In genomic region chr8:69826371-69826770, GRCm38 (mm10) we compare ENCODE assay signal across 20 mouse cellular contexts. TPM values are rescaled to one million over a fixed set of nuclear protein-coding genes. Genes with fewer than 3 reads are reported as not detected.
A peak's percentile ranks its signal among the peaks of the same experiment; 100 is the strongest.
DNase-seq lines count a peak whose midpoint lies in the region; TF ChIP-seq lines count a peak whose summit lies in the region.
"Had no signal": no experiment of that assay in that cellular context is flagged by ENCODE, and none has a peak within 500 bp of the region (broad histone marks: within the 10 kb centered on the region; RNA-seq: fewer than 3 reads in every experiment).

No protein-coding gene starts in this region.

- H3K4me3 ChIP-seq in E14TG2a.4 (replicated peaks; ENCODE audit: low read length) (peak overlapping the region; percentile 66), ES-Bruce4 (ENCODE audit: low read depth, low read length) (peak overlapping the region; percentile 4)
- H3K4me3 ChIP-seq: embryonic facial prominence, embryonic 12.5 days; forebrain, embryonic 13.5 days; heart, adult 2 months; heart, embryonic 15.5 days; hindbrain, embryonic 10.5 days had no signal

- H3K27me3 ChIP-seq in E14TG2a.4 (ENCODE audit: insufficient read depth, low read length) = peaks cover 13% of the 10 kb centered on the region
- no peaks in the 10 kb centered on the region for H3K27me3 ChIP-seq in ES-Bruce4 (ENCODE audit: control insufficient read depth, insufficient read depth, low read length, poor library complexity, severe bottlenecking)
- H3K27me3 ChIP-seq: embryonic facial prominence, embryonic 12.5 days; forebrain, embryonic 13.5 days; heart, embryonic 15.5 days; Patski had no signal

- DNase-seq in kidney, adult 18-20 months = peak; percentile 45
- no peak for DNase-seq in kidney, postnatal 10 days
- peak; percentile 57 to 68 for DNase-seq in kidney, postnatal 36 days
- DNase-seq in adrenal gland, adult 8-10 months = no peak
- DNase-seq: adrenal gland, adult 2 months; adrenal gland, postnatal 36 days; cerebellum, adult 2 months; cerebellum, postnatal 10 days; embryo, embryonic 11 days; forebrain, postnatal 0 days; gastrocnemius, postnatal 14 days; heart, adult 2 months had no signal

- no peaks in the 10 kb centered on the region for H3K9me3 ChIP-seq in E14TG2a.4 (ENCODE audit: low read length)
- no peaks in the 10 kb centered on the region for H3K9me3 ChIP-seq in ES-Bruce4 (replicated peaks; ENCODE audit: control insufficient read depth, insufficient read depth, low read length, poor library complexity, severe bottlenecking)
- H3K9me3 ChIP-seq: embryonic facial prominence, embryonic 12.5 days; forebrain, embryonic 13.5 days; heart, embryonic 15.5 days; hindbrain, embryonic 10.5 days had no signal

- H3K4me1 ChIP-seq in E14TG2a.4 (replicated peaks; ENCODE audit: low read depth, low read length) (peaks cover 46% of the 10 kb centered on the region), ES-Bruce4 (ENCODE audit: control insufficient read depth, insufficient read depth, low read length) (no peaks in the 10 kb centered on the region)

- TF ChIP-seq CTCF in E14TG2a.4 (conservative IDR thresholded peaks at IDR 0.05; ENCODE audit: low read length) (no peak), ES-Bruce4 (IDR thresholded peaks at IDR 0.05; ENCODE audit: low read depth, low read length) (no peak)

- no peak overlapping the region for H3K27ac ChIP-seq in ES-Bruce4 (ENCODE audit: insufficient read depth, low read length)
- H3K27ac ChIP-seq: embryonic facial prominence, embryonic 12.5 days; forebrain, embryonic 13.5 days; heart, adult 2 months; heart, embryonic 15.5 days; hindbrain, embryonic 10.5 days had no signal

- no peak for TF ChIP-seq EP300 in ES-Bruce4 (IDR thresholded peaks at IDR 0.05; ENCODE audit: insufficient read depth, low read depth, low read length)

- 0 out of 2 replicates have a peak overlapping the region, but pooled peaks have one; percentile 1 for H3K9ac ChIP-seq in ES-Bruce4 (ENCODE audit: low read depth, poor library complexity, severe bottlenecking)
- H3K9ac ChIP-seq: embryonic facial prominence, embryonic 12.5 days; forebrain, embryonic 13.5 days; forebrain, postnatal 0 days; heart, embryonic 15.5 days had no signal

- no peak for TF ChIP-seq POLR2A in ES-Bruce4 (IDR thresholded peaks at IDR 0.05; ENCODE audit: insufficient read depth, low read length)

- H3K36me3 ChIP-seq in E14TG2a.4 (ENCODE audit: insufficient read depth, low read length) = peaks cover 36% of the 10 kb centered on the region
- H3K36me3 ChIP-seq in ES-Bruce4 (ENCODE audit: control insufficient read depth, insufficient read depth, low read length, poor library complexity, severe bottlenecking) = no peaks in the 10 kb centered on the region
- H3K36me3 ChIP-seq: heart, embryonic 15.5 days had no signal

RNA-seq across cellular contexts. Expression of gene Lpar2, which starts 4.1 kb away (rescaled TPM):
- 10.1 and 10.8 TPM in 2 replicates for polyA plus RNA-seq in ES-Bruce4 (2011; ENCODE audit: insufficient read depth, insufficient read length, low read depth, missing spikeins)
- 1 to 10 TPM; 2.4 to 4.8 (median 3.6) TPM for total RNA-seq in adrenal gland, adult 8-10 months (2022)

RNA-seq across cellular contexts. Expression of gene Pbx4, which starts 5.9 kb away (rescaled TPM):
- 22.4 and 26.7 TPM in 2 replicates for polyA plus RNA-seq in ES-Bruce4 (2011; ENCODE audit: insufficient read depth, insufficient read length, low read depth, missing spikeins)
- 1 to 10 TPM; 1.7 to 3.7 (median 2.7) TPM for total RNA-seq in adrenal gland, adult 8-10 months (2022)
- total RNA-seq: gastrocnemius, adult 18-20 months had no signal

RNA-seq across cellular contexts. Expression of gene Gmip, which starts 17.9 kb away (rescaled TPM):
- polyA plus RNA-seq in ES-Bruce4 (2011; ENCODE audit: insufficient read depth, insufficient read length, low read depth, missing spikeins) = 11.6 and 12.6 TPM in 2 replicates
- total RNA-seq in adrenal gland, adult 8-10 months (2022) = 10 to 100 TPM; 14.3 to 23.7 (median 18.9) TPM

RNA-seq across cellular contexts. Expression of gene Zfp866, which starts 35.4 kb away (rescaled TPM):
- 38.3 and 41.1 TPM in 2 replicates for polyA plus RNA-seq in ES-Bruce4 (2011; ENCODE audit: insufficient read depth, insufficient read length, low read depth, missing spikeins)
- 10 to 100 TPM; 22.8 to 34.3 (median 28.7) TPM for total RNA-seq in adrenal gland, adult 8-10 months (2022)

RNA-seq across cellular contexts. Expression of gene Atp13a1, which starts 35.4 kb away (rescaled TPM):
- polyA plus RNA-seq in ES-Bruce4 (2011; ENCODE audit: insufficient read depth, insufficient read length, low read depth, missing spikeins) = 31.1 and 32.2 TPM in 2 replicates
- 10 to 100 TPM; 38.4 to 44.3 (median 40.4) TPM for total RNA-seq in adrenal gland, adult 8-10 months (2022)

Comparison
In these comparisons a context has a peak if more than half of its experiments do, and no peak if none do; other contexts are left out.
1. DNase-seq: peak in kidney, adult 18-20 months (single experiment) and kidney, postnatal 36 days (2 of 2); none in kidney, postnatal 10 days (single experiment) and adrenal gland, adult 8-10 months (single experiment).